Mouse (Mus musculus) limb, embryonic 15.5 days (tissue): ENCODE measurements around the gene Slc40a1. TPM values are rescaled to one million over a fixed set of nuclear protein-coding genes. Genes with fewer than 3 reads are reported as not detected.

Experiments
- ATAC-seq: fragments of 200-750 bp; cut with Nextera tagmentation; 2 replicates; pipeline ENCODE4 v1.8.0; 2017; ENCODE audit warnings: low read depth, moderate TSS enrichment; ENCODE audit not compliant: insufficient number of reproducible peaks, low FRiP score, low TSS enrichment
- H3K27ac ChIP-seq: fragments of 300-500 bp; sonication (generic); 2 replicates; pipeline ENCODE4 v1.5.1; 2015; ENCODE audit warnings: moderate library complexity, mild to moderate bottlenecking, inconsistent platforms
- H3K27me3 ChIP-seq: fragments of 300-500 bp; sonication (generic); 2 replicates; pipeline ENCODE4 v1.6.1; 2015; ENCODE audit warnings: inconsistent platforms
- H3K36me3 ChIP-seq: fragments of 300-500 bp; sonication (generic); 2 replicates; pipeline ENCODE4 v1.6.1; 2015; ENCODE audit warnings: inconsistent platforms
- H3K4me1 ChIP-seq: fragments of 300-500 bp; sonication (generic); 2 replicates; pipeline ENCODE4 v1.6.1; 2015; ENCODE audit warnings: inconsistent platforms
- H3K4me2 ChIP-seq: fragments of 300-500 bp; sonication (generic); 2 replicates; pipeline ENCODE4 v1.6.1; 2015; ENCODE audit warnings: mild to moderate bottlenecking, inconsistent platforms
- H3K4me3 ChIP-seq: fragments of 300-500 bp; sonication (generic); 2 replicates; pipeline ENCODE4 v1.5.1; 2015; ENCODE audit warnings: mild to moderate bottlenecking, inconsistent platforms
- H3K9ac ChIP-seq: fragments of 300-500 bp; sonication (generic); 2 replicates; pipeline ENCODE4 v1.6.1; 2015; ENCODE audit warnings: inconsistent platforms
- H3K9me3 ChIP-seq: fragments of 300-500 bp; sonication (generic); 2 replicates; pipeline ENCODE4 v1.6.1; 2016; ENCODE audit warnings: inconsistent platforms
- WGBS: fragments of 180-500 bp; shearing (Covaris S2); methylation state at CpG from one replicate; pipeline ENCODE4 v1.1.7; 2015; 5-methylcytosine and 5-hydroxymethylcytosine counted together
- polyA plus RNA-seq: library from polyadenylated mRNA; unstranded; fragments of >200 nt; fragmentation: Nextera tagmentation; extraction: Ambion mirVana; gene quantifications from 2 replicates; pipeline ENCODE4 v1.2.1, GENCODE M21; 2015

Gene Slc40a1
- polyA plus RNA-seq, 1 experiment from 2014 or later: 51.7 TPM

DNA sequence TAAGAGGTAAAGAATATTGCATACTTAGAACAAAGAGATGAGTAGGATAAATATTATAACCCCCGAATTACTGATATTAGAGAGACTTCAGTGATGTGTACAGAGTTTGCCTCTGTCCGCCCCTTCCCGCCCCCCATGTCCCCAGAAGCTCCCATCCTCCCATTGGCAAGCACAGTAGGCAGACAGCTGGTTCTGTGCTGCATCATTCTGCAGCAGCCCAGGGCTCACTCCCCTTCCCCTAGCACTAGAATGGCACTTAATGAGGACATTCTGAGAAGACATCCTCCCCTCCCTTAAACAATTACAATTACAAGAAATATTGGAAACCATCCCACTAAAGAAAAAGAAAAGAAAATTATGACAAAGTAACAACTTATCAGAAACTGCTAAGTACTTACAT, 62.7 kb downstream of the Slc40a1 start:
- ATAC-seq: no peak
- Histone ChIP-seq H3K9ac (no peak overlapping the region), H3K4me2 (no peak overlapping the region), H3K27ac (no peak overlapping the region), H3K9me3 (peaks cover 4% of the 10 kb centered on the region; the same call in 1 of the 2 replicates), H3K36me3 (no peaks in the 10 kb centered on the region), H3K4me3 (no peak overlapping the region), H3K4me1 (peaks cover 22% of the 10 kb centered on the region), H3K27me3 (no peaks in the 10 kb centered on the region)
- WGBS: 89% methylated on average over 3 of the region's 3 CpGs

GRCm38 (mm10) chr1:45861162-45861561, 65.2 kb downstream of the Slc40a1 start:
- H3K9me3 ChIP-seq: peaks cover 4% of the 10 kb centered on the region; the same call in 1 of the 2 replicates
- ATAC-seq: no peak
- no peak overlapping the region for H3K27ac ChIP-seq
- H3K4me1 ChIP-seq: peaks cover 19% of the 10 kb centered on the region
- no peak overlapping the region for H3K9ac ChIP-seq
- H3K4me2 ChIP-seq: no peak overlapping the region
- no peaks in the 10 kb centered on the region for H3K36me3 ChIP-seq
- H3K27me3 ChIP-seq: no peaks in the 10 kb centered on the region
- H3K4me3 ChIP-seq: no peak overlapping the region

DNA sequence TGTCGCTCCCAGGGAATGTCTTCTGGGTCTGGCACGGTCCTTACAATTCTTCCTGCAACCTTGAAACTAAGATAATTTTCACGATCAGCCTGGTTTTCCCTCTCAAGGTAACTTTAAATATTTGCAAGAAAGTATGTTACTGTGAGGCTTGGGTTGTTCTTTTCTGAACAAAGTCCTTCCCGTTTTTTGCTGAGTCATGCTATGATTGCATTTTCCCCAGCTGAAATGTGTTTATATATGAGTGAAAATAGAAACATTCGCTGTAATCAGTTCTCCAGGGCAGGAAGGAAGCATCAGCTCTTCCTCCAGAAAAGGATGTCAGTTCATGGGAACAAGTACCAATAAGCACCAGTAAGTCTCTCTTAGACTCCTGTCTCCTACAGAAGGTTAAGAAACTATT, 66.0 kb downstream of the Slc40a1 start:
- no peak overlapping the region for H3K4me3 ChIP-seq
- ATAC-seq: no peak
- H3K36me3 ChIP-seq: no peaks in the 10 kb centered on the region
- H3K4me1 ChIP-seq: peaks cover 16% of the 10 kb centered on the region
- peaks cover 4% of the 10 kb centered on the region; the same call in 1 of the 2 replicates for H3K9me3 ChIP-seq
- no peak overlapping the region for H3K9ac ChIP-seq
- H3K27ac ChIP-seq: peak overlapping the region; percentile 38
- no peak overlapping the region for H3K4me2 ChIP-seq
- no peaks in the 10 kb centered on the region for H3K27me3 ChIP-seq
- 33% methylated on average over 5 of the region's 5 CpGs for WGBS

Other genes starting within 250 kb of the Slc40a1 start
- 65.1 and 65.5 TPM in 2 replicates for gene Wdr75, start 131.4 kb downstream of the Slc40a1 start, polyA plus RNA-seq
- not detected in 2 replicates for gene Gm5269, start 36.2 kb downstream of the Slc40a1 start, polyA plus RNA-seq
- gene Dnah7b, start 139.8 kb upstream of the Slc40a1 start, polyA plus RNA-seq: 1.2 and 1.3 TPM in 2 replicates